Mouse (Mus musculus) kidney, embryonic 15.5 days (tissue): Measurements from ENCODE around the gene Clpsl2. TPM values are rescaled to one million over a fixed set of nuclear protein-coding genes. Genes with fewer than 3 reads are reported as not detected.

Experiments used
- ATAC-seq: fragments of 200-750 bp; cut with Nextera tagmentation; replicated peaks from 2 replicates; pipeline ENCODE4 v1.8.0; 2017; ENCODE audit warnings: moderate TSS enrichment; ENCODE audit not compliant: low FRiP score
- H3K27ac ChIP-seq: fragments of 300-500 bp; sonication (generic); 2 replicates; pipeline ENCODE4 v1.5.1; 2015; ENCODE audit warnings: mild to moderate bottlenecking, inconsistent platforms
- H3K27me3 ChIP-seq: fragments of 300-500 bp; sonication (generic); 2 replicates; pipeline ENCODE4 v1.6.1; 2015; ENCODE audit warnings: inconsistent platforms
- H3K36me3 ChIP-seq: fragments of 300-500 bp; sonication (generic); 2 replicates; pipeline ENCODE4 v1.6.1; 2015; ENCODE audit warnings: inconsistent platforms
- H3K4me1 ChIP-seq: fragments of 300-500 bp; sonication (generic); 2 replicates; pipeline ENCODE4 v1.6.1; 2015; ENCODE audit warnings: inconsistent platforms
- H3K4me2 ChIP-seq: fragments of 300-500 bp; sonication (generic); 2 replicates; pipeline ENCODE4 v1.6.1; 2015; ENCODE audit warnings: moderate library complexity, mild to moderate bottlenecking, inconsistent platforms
- H3K4me3 ChIP-seq: fragments of 300-500 bp; sonication (generic); replicated peaks from 2 replicates; pipeline ENCODE4 v1.5.1; 2015; ENCODE audit warnings: mild to moderate bottlenecking, inconsistent platforms
- H3K9ac ChIP-seq: fragments of 300-500 bp; sonication (generic); 2 replicates; pipeline ENCODE4 v1.6.1; 2015; ENCODE audit warnings: mild to moderate bottlenecking, inconsistent platforms
- H3K9me3 ChIP-seq: fragments of 300-500 bp; sonication (generic); replicated peaks from 2 replicates; pipeline ENCODE4 v1.6.1; 2016; ENCODE audit warnings: inconsistent platforms
- whole genome bisulfite sequencing: fragments of 180-500 bp; shearing (Covaris S2); methylation state at CpG from one replicate; pipeline ENCODE4 v1.1.7; 2015; ENCODE audit warnings: mixed read lengths; 5-methylcytosine and 5-hydroxymethylcytosine counted together
- polyA plus RNA-seq: library from polyadenylated mRNA; unstranded; fragments of >200 nt; fragmentation: Nextera tagmentation; extraction: Ambion mirVana; gene quantifications from 2 replicates; pipeline ENCODE4 v1.2.1, GENCODE M21; 2015

The Clpsl2 gene
- not detected in 2 replicates for polyA plus RNA-seq

GRCm38 (mm10) chr17:28549111-28549510, at the start of gene Clpsl2:
Clpsl2 (plus strand) TSS chr17:28549411.
- 0 out of 2 replicates have a peak, but pooled peaks cover 3% of the 10 kb centered on the region for H3K4me1 ChIP-seq
- ATAC-seq: no peak
- no peak within 1 kb of the TSS for H3K27ac ChIP-seq
- no peaks in the 10 kb centered on the region for H3K36me3 ChIP-seq
- H3K9me3 ChIP-seq: no peaks in the 10 kb centered on the region
- no peaks in the 10 kb centered on the region for H3K27me3 ChIP-seq
- H3K4me2 ChIP-seq: no peak within 1 kb of the TSS
- WGBS: 82% methylated on average over 14 of the region's 14 CpGs
- no peak within 1 kb of the TSS for H3K4me3 ChIP-seq
- no peak within 1 kb of the TSS for H3K9ac ChIP-seq

GRCm38 (mm10) chr17:28500465-28500864, 48.7 kb upstream of the Clpsl2 start:
- WGBS: 79% methylated on average over 3 of the region's 3 CpGs
- Histone ChIP-seq H3K4me1 (peaks cover 5% of the 10 kb centered on the region; the same call in 1 of the 2 replicates), H3K4me2 (no peak overlapping the region), H3K9me3 (no peaks in the 10 kb centered on the region), H3K27ac (no peak overlapping the region), H3K4me3 (no peak overlapping the region), H3K9ac (no peak overlapping the region), H3K36me3 (no peaks in the 10 kb centered on the region), H3K27me3 (no peaks in the 10 kb centered on the region)
- ATAC-seq: no peak

DNA sequence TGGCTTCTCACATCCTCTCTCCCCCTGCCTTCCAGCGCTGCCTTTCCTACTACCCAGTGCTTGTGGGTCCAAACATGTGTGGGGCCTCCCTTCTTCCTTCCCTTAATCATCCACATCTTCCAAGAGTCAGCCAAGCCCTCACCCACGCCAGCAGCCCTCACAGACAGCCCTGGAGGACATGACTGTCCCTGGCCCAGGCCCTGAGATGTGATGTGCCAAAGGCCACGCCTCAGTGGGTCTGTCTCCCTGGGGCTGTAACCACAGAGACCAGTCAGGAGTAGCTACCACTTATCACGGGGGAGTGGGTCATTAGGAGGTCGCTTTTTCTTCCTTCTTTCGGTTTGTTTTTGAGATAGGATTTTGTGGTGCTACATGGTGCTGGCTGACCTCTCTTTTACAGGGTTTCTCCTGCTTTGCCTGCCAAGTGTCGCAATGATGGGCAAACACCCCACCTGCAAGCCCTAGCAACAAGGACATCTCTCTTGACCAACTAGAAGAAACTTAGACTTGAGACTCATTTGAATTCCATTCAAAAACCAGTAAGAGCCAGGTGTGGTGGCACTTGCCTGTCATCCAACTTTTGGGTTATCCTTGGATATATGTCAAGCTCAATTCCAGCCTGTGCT, 46.9 kb upstream of the Clpsl2 start:
- no peaks in the 10 kb centered on the region for H3K36me3 ChIP-seq
- 33% methylated on average over 7 of the region's 7 CpGs for WGBS
- no peak overlapping the region for H3K9ac ChIP-seq
- no peak overlapping the region for H3K4me2 ChIP-seq
- 0 out of 2 replicates have a peak overlapping the region, but pooled peaks have one; percentile 1 for H3K27ac ChIP-seq
- no peak for ATAC-seq
- H3K4me1 ChIP-seq: peaks cover 13% of the 10 kb centered on the region
- no peak overlapping the region for H3K4me3 ChIP-seq
- H3K9me3 ChIP-seq: no peaks in the 10 kb centered on the region
- H3K27me3 ChIP-seq: no peaks in the 10 kb centered on the region

GRCm38 (mm10) chr17:28504182-28504581, 45.0 kb upstream of the Clpsl2 start:
- no peak for ATAC-seq
- Histone ChIP-seq H3K9ac (no peak overlapping the region), H3K4me2 (no peak overlapping the region), H3K4me1 (peaks cover 19% of the 10 kb centered on the region), H3K9me3 (no peaks in the 10 kb centered on the region), H3K27me3 (no peaks in the 10 kb centered on the region), H3K36me3 (no peaks in the 10 kb centered on the region), H3K27ac (no peak overlapping the region), H3K4me3 (no peak overlapping the region)
- 60% methylated on average over 6 of the region's 6 CpGs for WGBS

- Histone ChIP-seq H3K4me3 (no peak overlapping the region), H3K27ac (no peak overlapping the region), H3K4me1 (peaks cover 27% of the 10 kb centered on the region), H3K36me3 (no peaks in the 10 kb centered on the region), H3K27me3 (no peaks in the 10 kb centered on the region), H3K4me2 (no peak overlapping the region), H3K9ac (no peak overlapping the region), H3K9me3 (no peaks in the 10 kb centered on the region)
- WGBS: 92% methylated on average over 4 of the region's 4 CpGs
- no peak for ATAC-seq
These were observed 43.6 kb upstream of the Clpsl2 start for GRCm38 (mm10) chr17:28505591-28505990.

GRCm38 (mm10) chr17:28506895-28507294, 42.3 kb upstream of the Clpsl2 start:
- no peak overlapping the region for H3K4me3 ChIP-seq
- H3K9me3 ChIP-seq: no peaks in the 10 kb centered on the region
- H3K36me3 ChIP-seq: no peaks in the 10 kb centered on the region
- H3K27me3 ChIP-seq: no peaks in the 10 kb centered on the region
- H3K4me2 ChIP-seq: no peak overlapping the region
- ATAC-seq: no peak
- peak overlapping the region; percentile 51; the same call in 1 of the 2 replicates for H3K27ac ChIP-seq
- no peak overlapping the region for H3K9ac ChIP-seq
- peaks cover 40% of the 10 kb centered on the region for H3K4me1 ChIP-seq
- 8% methylated on average over 5 of the region's 5 CpGs for WGBS

DNA sequence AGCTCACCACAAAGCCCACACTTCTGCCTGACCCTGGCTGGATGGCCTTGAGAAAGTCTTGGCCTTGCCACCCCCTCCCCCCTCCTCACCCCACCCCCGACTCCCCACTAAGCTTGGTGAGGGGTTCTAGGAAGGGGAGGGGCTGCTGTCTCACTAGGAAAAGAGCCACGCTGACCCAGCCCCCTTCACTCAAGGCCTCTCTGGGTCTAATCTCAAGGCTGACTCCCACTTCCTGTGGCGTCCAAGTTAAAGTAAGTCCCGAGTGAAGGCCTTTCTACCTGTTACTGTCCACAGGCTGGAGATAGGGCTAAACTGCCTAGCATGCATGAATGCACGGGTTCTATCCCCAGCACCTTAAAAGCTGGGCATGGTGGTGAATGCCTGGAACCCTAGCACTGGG, 41.7 kb upstream of the Clpsl2 start:
- no peaks in the 10 kb centered on the region for H3K36me3 ChIP-seq
- peak overlapping the region; percentile 51; the same call in 1 of the 2 replicates for H3K27ac ChIP-seq
- H3K9me3 ChIP-seq: no peaks in the 10 kb centered on the region
- H3K27me3 ChIP-seq: no peaks in the 10 kb centered on the region
- H3K4me2 ChIP-seq: no peak overlapping the region
- 22% methylated on average over 5 of the region's 5 CpGs for WGBS
- no peak overlapping the region for H3K4me3 ChIP-seq
- no peak for ATAC-seq
- H3K9ac ChIP-seq: no peak overlapping the region
- peaks cover 41% of the 10 kb centered on the region for H3K4me1 ChIP-seq

- no peaks in the 10 kb centered on the region for H3K36me3 ChIP-seq
- no peaks in the 10 kb centered on the region for H3K9me3 ChIP-seq
- peak overlapping the region; percentile 64 for H3K27ac ChIP-seq
- peak overlapping the region; percentile 26 for H3K4me3 ChIP-seq
- 5% methylated on average over 28 of the region's 28 CpGs for WGBS
- ATAC-seq: no peak; the same call in 1 of the 2 replicates
- H3K4me2 ChIP-seq: peak overlapping the region; percentile 61
- peak overlapping the region; percentile 31; the same call in 1 of the 2 replicates for H3K9ac ChIP-seq
- no peaks in the 10 kb centered on the region for H3K27me3 ChIP-seq
- H3K4me1 ChIP-seq: peaks cover 63% of the 10 kb centered on the region
These were observed 38.5 kb upstream of the Clpsl2 start for GRCm38 (mm10) chr17:28510445-28511342.

DNA sequence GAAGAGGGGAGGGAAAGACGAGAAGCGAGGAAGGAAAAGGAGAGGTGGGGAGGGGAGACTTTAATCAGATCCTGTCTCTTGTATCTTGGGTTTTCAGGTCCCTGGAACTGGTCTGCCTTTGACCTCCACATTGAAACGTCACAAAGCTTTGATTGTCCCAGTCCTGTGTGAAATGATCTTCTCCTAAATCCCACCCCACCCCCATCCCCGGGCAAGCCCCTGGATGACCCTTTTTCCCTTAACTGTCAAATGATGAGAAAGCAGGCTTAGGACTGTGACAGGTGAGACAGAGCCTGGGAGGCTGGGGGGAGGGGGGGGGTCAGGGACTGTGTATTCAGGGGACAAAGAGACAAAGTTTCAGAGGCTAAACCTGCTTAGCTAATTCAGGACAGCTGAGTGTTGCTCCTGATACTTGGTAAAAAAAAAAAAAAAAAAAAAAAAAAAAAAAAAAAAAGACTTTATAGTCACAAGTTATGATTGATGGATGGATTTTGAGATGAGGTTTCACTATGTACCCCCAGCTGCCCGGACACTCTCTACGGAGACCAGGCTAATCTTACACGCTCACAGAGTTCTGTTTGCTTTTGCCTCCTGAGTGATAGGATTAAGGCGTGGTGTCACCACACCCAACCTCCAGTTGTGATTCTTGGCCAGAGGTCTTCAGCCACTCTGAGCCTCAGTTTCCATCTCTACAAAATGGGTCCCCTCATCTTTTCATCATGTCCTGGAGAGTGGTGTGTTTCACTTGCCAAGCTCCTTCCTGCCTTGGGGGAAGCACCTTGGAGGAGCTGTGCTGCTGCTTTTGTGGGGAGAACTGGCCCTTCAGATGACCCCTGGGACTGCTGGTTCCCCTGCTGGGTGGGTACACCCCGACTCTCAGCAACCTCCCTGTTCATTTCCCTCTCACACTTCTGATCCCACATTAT, 37.3 kb upstream of the Clpsl2 start:
- H3K9ac ChIP-seq: no peak overlapping the region
- ATAC-seq: no peak
- H3K36me3 ChIP-seq: no peaks in the 10 kb centered on the region
- WGBS: 33% methylated on average over 9 of the region's 9 CpGs
- peak overlapping the region; percentile 51 for H3K27ac ChIP-seq
- no peak overlapping the region for H3K4me3 ChIP-seq
- no peak overlapping the region for H3K4me2 ChIP-seq
- H3K9me3 ChIP-seq: no peaks in the 10 kb centered on the region
- no peaks in the 10 kb centered on the region for H3K27me3 ChIP-seq
- peaks cover 65% of the 10 kb centered on the region for H3K4me1 ChIP-seq

DNA sequence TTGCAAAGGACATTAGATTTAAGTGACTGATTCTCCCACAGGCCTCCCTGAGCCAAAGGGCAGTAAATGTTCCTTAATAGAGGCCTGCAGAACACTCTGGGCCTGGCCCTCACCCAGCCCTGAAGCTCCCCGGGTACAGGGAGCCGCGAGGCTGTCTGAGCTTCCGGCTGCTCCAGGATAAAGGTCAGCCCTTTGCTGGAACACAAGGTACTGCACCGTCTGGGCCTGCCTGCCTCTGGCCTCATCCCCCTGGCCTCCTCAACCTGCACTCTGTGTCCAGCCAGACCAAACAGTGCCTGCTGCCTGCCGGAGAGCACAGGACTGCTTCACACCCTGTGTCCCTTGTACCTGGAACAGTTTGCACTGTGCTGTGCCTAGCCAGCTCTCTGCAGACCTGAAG, 36.5 kb upstream of the Clpsl2 start:
- H3K27ac ChIP-seq: peak overlapping the region; percentile 51
- WGBS: 30% methylated on average over 6 of the region's 6 CpGs
- H3K36me3 ChIP-seq: no peaks in the 10 kb centered on the region
- ATAC-seq: peak; percentile 50
- no peak overlapping the region for H3K4me3 ChIP-seq
- no peaks in the 10 kb centered on the region for H3K9me3 ChIP-seq
- H3K9ac ChIP-seq: no peak overlapping the region
- H3K4me2 ChIP-seq: no peak overlapping the region
- H3K4me1 ChIP-seq: peaks cover 65% of the 10 kb centered on the region
- H3K27me3 ChIP-seq: no peaks in the 10 kb centered on the region

GRCm38 (mm10) chr17:28513337-28513736, 35.9 kb upstream of the Clpsl2 start:
- Histone ChIP-seq H3K36me3 (no peaks in the 10 kb centered on the region), H3K27ac (0 out of 2 replicates have a peak overlapping the region, but pooled peaks have one; percentile 51), H3K4me2 (no peak overlapping the region), H3K9me3 (no peaks in the 10 kb centered on the region), H3K4me3 (no peak overlapping the region), H3K4me1 (peaks cover 69% of the 10 kb centered on the region), H3K27me3 (no peaks in the 10 kb centered on the region), H3K9ac (no peak overlapping the region)
- WGBS: 61% methylated on average over 1 of the region's 1 CpGs
- no peak for ATAC-seq
